Mouse (Mus musculus) cortical plate, adult 2 months (tissue): ENCODE data around the gene Catsperz.

ENCODE experiments used
- CTCF ChIP-seq: fragments of 200-500 bp; IDR thresholded peaks from 2 replicates; pipeline ENCODE4 v1.5.1; 2011; ENCODE audit warnings: mild to moderate bottlenecking, control low read depth, low read length; ENCODE audit not compliant: insufficient read depth; ENCODE audit errors: extremely low read depth
- POLR2A ChIP-seq: fragments of 200-500 bp; IDR thresholded peaks from 2 replicates; pipeline ENCODE4 v1.6.1; 2011; ENCODE audit warnings: mild to moderate bottlenecking, low read length, control low read depth; ENCODE audit not compliant: insufficient read depth; ENCODE audit errors: extremely low read depth

DNA sequence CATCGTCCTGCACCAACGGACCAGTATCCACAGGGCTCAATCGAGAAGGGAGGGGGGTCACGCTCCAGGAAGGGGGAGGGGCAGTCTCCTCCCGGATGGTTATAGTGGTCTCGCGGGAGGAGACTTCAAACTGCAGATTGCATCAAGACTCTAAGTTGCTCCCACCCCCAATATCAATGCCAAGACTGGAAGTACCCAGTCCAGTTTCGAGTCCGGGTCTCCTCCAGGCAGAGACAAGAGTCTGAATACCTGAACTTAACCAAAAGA, at the start of gene Catsperz:
- TF ChIP-seq CTCF (no peak), POLR2A (no peak)
